Mouse (Mus musculus): ENCODE results near the gene Ndufaf2.

The Ndufaf2 gene

DNA sequence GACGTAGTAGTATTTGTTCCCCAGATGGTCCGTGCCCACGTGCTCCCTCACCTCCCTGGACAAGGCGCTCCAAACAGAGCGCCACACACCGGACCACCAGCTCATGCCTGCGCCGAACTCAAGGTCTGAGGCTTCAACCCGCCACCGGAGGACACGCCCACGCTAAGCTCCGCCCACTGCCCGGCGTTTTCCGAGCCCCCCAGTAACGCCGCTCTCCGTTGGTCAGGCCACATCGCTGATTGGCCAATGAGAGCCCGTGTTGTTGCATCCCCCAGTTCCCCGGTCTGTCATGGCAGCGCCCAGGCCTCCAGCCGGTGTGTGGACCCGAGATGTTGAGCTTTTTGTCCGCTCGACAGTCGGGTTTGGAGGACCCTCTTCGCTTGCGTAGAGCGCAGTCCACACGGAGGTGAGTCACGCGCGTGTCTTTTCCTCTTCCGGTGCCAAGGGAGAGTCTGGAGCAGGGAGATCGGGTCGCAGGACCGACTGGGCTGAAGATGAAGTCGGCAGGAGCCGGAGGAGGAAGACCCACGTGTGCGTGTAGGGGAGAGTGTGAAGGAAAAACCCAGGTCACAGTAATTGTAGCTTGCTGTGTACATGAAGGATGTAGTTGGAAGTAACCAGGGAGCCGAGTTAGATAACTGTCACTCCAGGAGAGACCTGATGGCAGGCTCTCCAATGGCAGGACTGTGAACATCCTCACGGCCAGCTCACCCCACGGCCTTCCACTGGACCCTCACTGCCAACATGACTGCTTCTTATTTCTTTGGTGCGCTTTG lies at the start of gene Ndufaf2, which contains the start of gene Ercc8:
Gene Ndufaf2 (minus strand): TSS at position 159 of the 776 bp plus-strand sequence.
Gene Ercc8 (plus strand): TSS at position 267 of the 776 bp plus-strand sequence.
- DNase-seq (ENCODE audit: low spot score): peak; percentile 96

DNA sequence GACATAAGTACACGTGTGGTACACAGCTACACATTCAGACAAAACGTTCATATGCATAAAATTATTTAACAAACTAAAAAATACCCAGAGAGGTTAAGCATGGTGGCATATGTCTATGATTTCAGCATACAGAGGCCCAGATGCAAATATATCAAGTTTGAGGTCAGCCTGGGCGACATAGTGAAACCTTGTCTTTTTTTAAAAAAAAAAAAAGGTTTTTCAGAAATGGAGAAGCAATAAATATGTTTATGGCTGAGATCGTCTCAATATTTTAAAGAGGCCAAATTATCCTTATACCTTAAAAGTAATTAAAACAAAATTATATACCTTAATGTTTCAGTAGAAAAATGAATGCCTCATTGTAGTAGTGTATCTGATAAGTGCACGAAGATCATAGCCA lies 49.7 kb upstream of the Ndufaf2 start:
- no peak for DNase-seq (ENCODE audit: low spot score)

DNA sequence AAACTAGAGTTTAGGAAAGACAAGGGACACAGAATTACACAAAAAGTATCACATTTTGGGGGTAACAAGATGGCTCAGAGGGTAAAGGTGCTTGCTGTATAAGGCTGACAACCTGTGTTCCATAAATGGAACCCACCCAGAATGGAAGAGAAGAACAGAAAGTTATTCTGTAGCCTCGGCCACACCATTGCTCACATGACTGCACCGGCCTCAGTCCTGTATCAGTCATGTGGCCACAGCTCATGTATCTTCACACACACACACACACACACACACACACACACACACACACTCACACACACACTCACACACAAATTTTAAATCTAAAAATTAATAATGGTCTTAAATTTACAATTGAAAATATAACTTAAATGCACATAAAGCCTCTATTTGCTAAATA lies 49.0 kb upstream of the Ndufaf2 start:
- DNase-seq (ENCODE audit: low spot score): no peak

DNA sequence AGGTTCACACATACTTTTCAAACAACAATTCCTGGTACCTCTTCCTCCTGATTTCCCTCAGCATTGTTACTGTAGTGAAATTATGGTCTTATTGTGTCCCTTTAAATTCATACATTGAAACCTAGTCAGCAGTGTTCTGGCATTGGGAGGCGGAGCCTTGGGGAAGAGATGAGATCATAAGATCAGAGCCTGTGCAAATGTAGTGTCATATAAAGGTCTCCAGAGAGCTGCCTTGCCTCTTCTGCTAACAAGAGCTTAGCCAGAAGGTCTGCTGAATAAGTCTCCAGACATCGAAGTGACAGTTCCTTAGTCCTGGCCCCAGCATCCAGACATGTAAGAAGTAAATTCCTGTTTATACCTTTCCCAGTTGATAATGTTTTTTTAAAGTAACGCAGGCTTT lies 46.4 kb upstream of the Ndufaf2 start:
- DNase-seq (ENCODE audit: low spot score): no peak

DNA sequence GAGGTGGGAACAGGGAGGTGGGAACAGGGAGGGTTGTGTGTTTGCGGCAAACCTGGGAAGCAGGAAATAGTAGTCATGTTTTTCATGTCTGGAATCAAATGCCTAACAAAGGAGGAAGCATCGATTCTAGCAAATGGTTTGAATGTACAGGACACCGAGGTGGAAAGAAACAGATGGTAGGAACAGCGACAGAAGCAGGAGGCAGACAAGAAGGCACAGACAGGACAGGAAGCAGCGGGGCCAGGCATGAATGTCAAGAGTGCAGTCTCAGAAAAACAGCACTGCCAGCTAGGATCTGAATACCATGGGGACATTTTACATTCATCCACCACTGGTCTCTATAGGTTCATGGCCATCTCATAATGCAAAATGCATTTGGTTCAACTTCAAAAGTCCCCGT lies 37.1 kb upstream of the Ndufaf2 start:
- no peak for DNase-seq (ENCODE audit: low spot score)

DNA sequence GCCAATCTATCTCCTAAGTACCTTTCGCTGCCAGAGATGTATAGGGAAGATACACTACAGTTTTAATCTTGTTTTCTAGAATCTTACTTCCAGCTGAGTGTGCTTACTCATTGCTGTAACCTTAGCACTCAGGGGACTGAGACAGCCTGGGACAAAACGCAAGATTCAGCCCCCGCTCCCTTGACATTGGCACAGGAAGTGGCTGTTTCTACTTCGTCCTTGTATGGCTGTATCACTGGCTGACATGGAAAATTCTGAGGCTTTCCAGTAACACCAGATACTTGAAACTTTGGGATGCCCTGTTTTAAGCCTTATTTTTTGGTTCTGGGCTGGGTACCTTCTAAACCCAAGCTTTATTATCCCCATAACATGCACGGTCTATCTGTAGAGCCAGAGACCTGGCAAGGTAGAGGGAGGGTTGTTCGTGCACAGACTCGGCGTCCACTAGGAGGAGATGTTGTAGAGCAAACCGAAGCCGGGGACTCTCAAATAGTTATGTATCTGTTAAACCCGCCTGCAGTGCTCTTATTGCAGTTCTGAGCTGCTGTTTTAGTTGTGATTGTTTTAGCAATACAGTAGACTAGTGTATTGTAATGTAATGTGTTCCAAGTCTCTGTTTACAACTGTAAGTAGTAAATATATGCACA lies 32.8 kb upstream of the Ndufaf2 start:
- DNase-seq (ENCODE audit: low spot score): peak; percentile 27

DNA sequence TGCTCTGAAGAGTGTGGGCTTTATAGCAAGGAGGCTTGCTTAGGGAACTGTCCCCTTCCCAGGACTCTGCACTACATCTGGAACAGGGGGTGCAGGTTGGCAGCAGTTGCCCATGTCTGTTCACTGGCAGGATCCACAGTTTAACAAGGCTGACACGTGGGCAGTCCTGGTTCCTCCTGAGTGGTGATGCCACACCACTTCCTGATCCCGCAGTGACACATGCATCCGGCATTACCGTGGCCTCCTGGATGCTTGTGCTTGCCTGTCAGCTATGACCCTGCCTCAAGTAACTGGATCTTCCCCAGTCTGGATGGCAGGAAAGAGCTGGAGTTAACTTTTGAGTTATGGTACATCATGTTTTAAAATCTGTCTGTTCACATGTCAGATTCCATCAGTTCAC lies 29.6 kb upstream of the Ndufaf2 start:
- DNase-seq (ENCODE audit: low spot score): no peak

DNA sequence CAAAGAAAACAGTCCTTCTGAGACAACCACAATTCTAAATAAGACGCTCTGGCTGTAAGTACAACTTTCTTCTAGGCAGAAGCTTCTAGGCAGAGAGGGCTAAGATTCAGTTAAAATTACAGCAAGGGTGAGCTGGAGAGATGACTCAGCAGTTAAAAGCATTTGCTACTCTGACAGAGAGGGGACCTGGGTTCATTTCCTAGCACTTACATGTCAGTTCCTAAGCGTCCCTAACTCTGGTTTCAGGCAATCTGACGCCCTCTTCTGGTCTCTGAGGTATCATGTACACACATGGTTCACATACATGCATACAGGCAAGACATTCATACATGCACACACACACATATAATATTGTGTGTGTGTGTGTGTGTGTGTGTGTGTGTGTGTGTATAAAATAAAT lies 27.1 kb upstream of the Ndufaf2 start:
- no peak for DNase-seq (ENCODE audit: low spot score)

DNA sequence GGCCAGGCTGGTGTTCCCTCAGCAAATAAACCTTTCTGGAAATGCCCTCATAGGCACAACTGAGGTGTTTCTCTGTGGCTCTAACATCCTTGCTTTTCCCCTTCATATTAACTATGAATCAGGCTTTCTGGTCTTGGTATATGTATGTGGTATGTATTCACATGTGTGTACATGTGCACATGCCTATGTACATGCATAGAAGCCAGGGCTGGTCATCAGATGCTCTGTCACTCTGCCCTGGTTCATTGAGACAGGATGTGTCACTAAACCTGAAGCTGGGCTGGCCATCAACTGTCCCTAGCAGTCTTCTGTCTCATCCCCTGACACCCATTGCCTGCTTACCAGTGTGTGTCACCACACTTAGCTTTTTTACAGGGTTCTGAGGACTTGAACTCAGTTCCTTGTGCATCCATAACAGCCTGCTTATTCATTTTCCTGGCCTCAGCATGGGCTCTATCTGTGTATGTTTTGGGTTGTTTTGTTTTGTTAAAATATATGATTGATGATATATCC lies 26.4 kb upstream of the Ndufaf2 start:
- DNase-seq (ENCODE audit: low spot score): no peak

DNA sequence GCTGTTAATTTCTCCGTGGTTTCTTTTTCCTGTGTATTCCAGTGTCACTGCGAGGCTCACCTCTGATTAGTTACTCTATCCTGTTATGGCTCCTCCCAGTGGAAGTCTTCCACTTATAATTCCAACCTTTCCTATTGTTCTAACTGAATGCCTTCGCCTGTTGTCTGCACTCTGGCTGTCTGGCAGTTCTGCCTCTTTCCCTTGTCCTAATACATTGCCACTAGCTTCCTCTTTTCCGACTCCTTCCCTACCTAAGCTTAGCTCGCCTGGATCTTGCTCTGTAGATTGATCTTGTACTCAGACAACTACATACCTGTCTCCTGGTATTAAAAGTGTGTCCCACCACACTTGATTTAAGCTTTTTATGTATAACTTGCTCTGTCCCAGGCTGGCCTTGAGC lies 22.4 kb upstream of the Ndufaf2 start:
- no peak for DNase-seq (ENCODE audit: low spot score)

DNA sequence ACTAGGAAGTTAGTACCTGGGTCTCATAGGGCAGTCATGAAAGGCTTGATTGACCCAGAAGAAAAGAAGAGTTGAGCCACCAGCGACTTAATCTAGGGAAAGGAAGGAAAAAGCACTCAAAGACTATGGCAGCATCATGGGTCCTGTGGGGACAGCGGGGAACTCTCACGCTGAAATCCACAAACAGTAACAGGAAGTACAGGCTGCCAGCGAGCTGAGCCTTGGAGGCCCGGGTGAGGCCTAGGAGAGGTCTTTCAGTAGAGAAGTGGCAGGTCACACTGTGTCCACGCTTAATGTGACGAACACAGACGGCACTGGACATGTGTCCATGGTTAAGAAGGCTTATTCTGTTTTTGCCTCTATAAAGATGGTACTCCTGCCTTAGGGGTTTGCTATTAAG lies 21.2 kb upstream of the Ndufaf2 start:
- DNase-seq (ENCODE audit: low spot score): no peak

DNA sequence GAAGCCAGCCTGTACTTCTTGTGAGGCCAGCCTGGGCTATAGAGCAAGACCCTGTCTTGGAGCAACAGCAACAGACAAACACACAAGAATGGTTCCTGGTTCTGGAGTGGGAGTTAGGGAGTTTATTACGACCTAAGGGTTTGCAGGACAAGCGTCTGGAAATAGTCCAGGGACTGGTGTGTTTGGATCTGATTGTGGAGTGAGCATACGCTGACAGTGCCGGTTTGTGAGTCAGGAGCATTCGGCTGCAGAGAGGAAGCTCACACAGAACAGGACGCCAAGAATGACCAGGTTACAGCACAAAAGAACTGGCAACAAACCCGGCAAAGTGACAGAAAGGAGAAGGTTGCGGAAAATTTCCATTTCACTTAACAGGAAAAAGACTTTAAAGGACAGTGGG lies 12.1 kb upstream of the Ndufaf2 start:
- no peak for DNase-seq (ENCODE audit: low spot score)

DNA sequence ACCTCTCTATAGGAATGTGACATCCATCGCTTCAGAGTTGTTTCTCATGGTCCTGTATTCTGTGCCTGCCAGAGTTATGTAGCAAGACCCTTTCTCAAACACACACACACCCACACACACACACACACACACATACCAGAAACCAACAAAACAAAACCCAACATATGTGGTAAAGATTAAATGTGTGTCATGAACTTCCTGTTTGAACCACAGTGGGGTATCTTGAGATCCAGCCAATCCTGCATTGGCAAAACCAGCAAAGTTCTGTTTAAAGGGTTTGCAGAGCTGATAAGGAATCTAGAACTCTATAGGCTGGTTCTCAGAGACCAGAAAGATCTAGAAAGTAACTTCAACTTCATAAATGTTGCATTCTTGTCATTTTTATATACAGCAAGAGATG lies 11.6 kb upstream of the Ndufaf2 start:
- no peak for DNase-seq (ENCODE audit: low spot score)

DNA sequence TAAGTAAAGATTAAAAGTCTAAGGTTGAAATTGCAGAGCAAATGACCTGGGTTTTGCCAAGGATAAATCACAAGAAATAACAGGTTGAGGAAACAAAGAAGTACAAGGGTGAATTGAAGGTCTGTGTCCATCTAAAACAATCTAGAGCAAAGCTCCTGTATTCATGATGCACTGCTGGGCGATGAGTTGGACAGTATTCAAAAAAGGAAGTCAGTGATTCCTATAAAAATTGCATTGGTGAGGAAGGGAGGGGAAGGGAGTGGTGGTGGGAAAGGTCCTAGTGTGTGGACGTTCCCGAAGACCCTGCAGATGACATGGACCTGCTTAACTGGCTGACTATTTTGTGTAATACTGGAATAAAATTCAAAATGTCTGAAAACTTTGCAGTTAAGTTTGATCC lies 6.2 kb upstream of the Ndufaf2 start:
- DNase-seq (ENCODE audit: low spot score): no peak

DNA sequence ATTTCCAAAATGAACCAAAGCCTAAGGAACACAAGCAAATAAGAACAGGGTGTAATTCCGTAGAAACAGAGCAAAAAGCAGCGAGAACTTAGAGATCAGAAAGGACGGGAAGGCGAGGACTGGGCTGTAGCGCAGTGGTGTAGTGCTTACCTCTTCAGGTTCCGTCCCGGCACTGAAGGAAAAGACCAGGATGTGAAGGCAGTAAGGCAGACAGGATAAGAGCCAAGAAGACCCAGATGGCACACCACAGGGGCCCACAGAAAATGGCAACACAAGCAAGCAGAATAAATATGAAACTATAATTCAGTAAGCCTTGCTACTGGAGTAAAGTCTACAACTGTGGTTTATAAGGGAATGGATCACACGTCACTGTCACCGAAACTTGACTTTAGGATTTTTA lies 5.5 kb upstream of the Ndufaf2 start:
- no peak for DNase-seq (ENCODE audit: low spot score)

DNA sequence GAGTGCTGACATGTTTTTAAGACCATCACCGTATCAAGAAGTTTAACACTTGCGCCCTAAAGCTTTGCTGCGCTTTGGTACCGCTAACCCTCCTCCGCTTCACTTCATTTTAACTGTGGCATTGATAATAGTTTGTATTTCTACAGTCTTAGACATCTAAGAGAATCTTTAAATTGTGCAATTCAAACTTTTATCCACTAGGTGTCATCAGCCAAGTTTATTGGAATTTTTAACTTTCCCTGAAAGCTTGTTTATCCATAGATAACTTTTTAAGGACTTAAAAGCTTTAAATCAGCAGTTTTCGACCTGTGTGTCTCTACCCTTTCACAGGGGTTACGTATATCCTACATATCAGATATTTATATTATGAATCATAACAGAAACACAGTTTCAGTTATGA lies 1.5 kb upstream of the Ndufaf2 start:
- DNase-seq (ENCODE audit: low spot score): no peak

DNA sequence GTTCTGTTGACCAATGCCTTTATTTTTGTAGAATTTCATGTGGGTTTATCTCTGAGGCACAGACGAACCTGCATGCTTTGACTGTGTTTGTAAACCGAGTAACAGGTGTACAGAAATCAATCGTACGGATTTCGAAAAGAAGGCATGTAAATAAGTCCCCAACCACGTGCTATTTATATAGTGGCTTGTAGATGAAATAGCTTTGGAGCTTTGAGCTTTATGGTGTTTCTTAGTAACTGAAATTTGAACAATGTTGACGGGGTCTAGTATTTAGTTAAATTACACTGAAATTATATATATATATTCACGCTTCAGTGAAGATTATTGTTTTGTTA lies 785 bp upstream of the Ndufaf2 start:
- DNase-seq (ENCODE audit: low spot score): no peak

DNA sequence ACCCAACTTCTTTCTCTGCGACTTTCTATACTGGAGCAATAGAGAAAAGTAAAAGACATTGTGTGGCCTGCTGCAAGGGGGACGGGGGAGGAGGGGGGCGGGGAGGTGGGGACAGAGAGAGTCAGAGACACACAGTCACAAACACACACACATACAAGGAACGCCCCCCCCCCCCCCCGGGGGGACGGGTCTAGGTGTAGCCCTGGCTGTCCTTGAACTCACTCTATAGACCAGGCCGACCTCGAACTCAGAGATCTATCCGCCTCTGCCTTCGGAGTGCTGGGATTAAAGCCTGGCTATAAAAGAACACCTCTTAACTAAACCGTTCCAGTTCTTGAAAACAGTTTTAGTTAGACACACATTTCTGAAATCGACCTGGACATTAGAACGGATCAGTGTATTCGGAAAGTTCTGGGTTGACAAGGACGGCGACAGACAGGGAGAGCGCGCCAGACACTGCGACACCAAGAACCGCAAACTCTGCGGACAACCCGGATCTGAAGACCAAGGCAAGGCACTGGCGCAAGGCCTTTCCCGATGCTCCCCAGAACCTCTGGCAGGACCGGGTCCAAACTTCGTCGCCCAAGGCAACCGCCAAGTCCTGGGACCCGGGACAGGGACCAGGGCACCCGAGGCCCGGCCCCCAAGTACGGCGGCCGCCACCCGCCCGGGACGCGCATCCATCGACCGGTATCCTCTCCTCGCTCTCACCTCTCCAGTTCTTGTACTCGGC lies 525 bp downstream of the Ndufaf2 start:
- no peak for DNase-seq (ENCODE audit: low spot score)

DNA sequence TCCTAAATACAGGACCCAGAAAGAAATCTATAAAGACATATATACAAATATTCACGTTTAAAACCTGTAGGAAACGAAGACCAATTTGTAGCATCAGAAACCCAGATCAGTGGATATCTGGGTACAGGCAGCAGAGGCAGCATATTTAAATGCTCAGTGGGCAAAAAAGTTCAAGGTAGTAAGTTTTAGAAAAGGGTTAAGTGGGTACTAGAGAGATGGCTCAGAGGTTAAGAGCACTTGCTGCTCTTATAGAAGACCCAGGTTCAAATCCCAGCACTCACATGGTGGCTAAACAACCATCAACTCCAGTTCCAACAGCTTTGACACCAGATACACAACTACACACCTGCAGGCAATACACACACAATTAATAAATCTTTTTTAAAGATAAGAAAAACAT lies 1.3 kb downstream of the Ndufaf2 start:
- DNase-seq (ENCODE audit: low spot score): no peak

DNA sequence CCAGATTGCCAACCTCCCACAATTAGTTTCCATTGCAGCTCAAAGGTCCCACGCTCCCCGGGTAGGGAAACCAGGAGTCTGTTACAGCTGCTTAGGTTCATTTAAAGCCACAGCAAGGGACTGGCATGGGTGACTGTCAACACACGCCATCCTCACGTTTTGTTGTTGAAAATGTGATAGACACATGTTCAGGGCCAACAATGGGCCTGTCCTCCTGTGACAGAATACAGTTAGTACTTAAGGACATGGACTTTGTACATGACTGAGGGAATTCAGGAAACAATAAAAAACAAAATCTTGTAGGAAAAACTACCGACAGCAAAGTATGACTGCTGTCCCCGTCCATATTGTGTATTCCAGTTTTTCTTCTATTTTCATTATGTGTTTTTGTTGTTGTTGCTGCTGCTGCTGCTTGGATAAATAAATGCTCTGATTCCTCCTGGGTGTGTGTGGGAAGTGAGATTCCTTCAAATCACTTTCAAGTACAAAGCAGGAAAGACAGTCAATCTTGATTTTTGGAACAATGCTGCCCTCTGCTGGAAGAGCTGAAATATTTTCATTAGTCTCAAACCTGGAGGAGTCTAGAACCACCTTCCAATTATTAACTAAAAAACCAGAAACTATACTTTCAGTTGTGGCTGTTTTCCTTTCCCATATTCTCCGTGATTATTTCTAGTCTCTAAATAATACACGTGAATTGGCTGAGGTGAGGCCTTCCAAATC lies 5.6 kb downstream of the Ndufaf2 start:
- DNase-seq (ENCODE audit: low spot score): peak; percentile 45

DNA sequence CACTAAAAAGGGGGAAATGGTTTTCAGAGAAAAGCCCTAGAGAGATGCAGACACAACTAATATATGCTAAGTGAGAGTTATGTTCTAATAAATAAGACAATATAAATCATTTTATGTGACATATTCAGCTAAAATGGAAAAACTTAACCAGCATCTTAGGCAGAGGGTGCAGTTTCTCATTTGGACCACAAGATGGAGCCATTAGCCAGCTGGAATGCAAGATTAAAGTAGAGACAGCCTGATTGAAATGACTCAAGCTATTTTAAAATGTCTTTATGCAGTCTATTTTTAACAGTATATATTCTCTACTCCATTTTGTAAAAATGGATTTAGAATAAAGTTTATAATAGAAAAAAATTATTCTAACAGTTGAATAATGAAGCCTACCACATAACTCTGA lies 6.6 kb downstream of the Ndufaf2 start:
- DNase-seq (ENCODE audit: low spot score): no peak

DNA sequence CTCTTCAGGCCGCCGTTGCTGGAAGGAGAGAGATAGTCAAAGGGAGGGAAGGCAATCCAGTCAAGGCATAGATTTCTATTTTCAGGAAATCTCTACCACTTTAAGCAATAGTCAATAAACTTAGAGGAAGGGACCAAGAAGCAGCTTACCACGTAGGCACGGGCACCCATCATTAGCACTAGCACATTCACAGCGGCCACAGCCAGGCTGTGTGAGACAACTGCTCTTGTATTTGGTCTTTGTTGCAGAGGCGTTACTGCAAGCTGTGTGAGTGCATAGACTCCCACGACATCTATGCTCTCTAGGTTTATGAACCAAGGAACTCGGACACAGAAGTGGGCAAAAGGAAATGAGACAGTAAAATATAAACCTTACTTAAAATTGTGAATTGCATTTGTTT lies 14.3 kb downstream of the Ndufaf2 start:
- no peak for DNase-seq (ENCODE audit: low spot score)

Measured in yolk sac, embryonic 10.5 days (tissue).